Mouse (Mus musculus): Measurements from ENCODE around the gene Uggt1. TPM values are rescaled to one million over a fixed set of nuclear protein-coding genes. Genes with fewer than 3 reads are reported as not detected.

The Uggt1 gene
- polyA plus RNA-seq, 2 experiments from 2014 or later: 22.7 to 26.5 TPM

DNA sequence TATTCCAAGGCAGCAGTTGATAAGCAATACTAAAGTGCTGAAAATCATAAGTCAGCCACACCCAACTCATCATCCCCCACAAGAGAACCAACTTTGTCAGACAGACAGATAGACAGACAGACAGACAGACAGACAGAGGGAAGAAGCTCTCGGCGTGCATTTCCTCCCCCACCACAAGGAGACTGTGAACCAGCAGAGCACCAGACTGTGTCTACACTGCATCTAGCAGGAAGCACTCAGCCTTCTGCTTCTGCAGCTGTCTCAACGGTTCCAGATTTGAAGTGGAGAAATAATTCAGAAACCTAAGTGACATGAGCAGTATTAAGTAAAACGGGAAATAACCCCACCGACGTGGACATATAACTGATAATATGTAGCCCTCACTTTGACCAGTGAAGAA, 71.6 kb downstream of the Uggt1 start:
- ATAC-seq: no peak

DNA sequence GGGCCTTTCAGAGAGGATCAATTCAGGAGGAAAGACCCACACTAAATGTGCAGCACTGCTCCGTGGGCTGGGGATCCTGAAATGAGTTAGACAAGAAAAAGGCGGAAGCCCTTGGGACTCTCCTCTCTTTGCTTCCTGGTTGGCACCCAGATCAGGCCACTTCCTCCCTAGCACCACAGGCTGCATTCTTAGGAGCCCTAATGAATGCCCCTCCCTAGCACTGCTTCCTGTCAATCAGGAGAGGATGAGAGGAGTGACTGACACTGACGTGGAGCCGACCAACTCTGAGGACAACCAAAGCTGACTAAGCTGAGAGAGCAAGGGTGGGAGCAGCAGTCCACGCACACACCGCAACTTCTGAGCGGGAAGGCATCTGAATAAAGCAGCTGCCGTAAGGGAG, 81.8 kb downstream of the Uggt1 start:
- ATAC-seq: peak; percentile 60

DNA sequence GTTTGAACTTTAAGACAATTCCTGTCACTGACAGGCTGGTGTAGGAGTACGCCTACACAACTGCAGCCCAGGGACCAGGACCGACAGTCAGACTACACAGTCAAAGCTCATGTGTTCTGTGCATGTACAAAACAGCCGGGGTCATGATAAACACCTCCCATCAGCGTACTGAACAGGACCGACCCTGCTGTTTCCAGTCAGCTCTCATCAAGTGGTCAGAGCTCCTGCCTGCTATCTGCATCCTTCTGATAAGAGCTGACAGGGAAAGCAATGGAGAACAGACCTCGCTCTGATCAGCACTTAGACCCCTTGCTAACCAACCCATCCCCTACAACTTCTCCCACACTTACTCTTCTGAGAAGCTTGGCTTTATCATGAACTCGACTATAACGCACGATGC, 83.3 kb downstream of the Uggt1 start:
- ATAC-seq: no peak

DNA sequence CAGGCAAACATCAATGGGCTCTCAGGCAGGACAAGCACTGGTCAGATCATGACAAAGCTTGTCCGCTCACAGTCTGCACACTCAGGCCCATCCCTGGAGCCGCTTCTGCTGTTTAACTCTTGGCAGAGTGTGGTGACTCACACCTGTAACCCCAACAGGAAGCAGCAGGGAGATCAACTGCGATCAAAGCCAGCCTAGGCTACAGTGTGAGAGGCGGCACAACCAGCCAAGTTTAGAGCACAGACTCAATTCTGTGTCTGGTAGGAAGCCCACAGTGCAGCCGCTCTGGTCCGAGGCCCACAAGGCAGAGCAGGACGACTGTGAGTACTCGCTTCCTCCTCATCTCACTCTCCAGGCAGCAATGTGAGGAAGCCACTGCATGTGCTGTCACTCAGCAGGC, 84.3 kb downstream of the Uggt1 start:
- peak; percentile 93 for ATAC-seq

DNA sequence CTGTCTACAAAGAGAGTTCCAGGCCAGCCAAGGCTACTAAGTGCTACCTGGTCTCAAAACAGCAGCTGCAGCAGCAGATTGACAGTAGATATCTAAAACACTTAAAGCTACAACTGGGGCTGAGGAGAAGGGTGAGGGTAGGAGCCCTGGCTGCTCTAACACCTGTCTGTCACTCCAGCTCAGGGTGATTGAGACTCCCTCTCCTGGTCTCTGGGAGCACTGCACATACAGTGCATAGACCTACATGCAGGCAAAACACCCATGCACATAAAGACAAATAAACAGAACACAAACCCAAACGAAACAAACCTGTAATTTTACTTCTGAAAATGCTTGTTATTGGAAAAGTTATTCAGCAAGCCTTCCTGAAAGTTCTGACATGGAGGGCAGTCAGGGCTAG, 95.1 kb downstream of the Uggt1 start:
- peak; percentile 83 for ATAC-seq

DNA sequence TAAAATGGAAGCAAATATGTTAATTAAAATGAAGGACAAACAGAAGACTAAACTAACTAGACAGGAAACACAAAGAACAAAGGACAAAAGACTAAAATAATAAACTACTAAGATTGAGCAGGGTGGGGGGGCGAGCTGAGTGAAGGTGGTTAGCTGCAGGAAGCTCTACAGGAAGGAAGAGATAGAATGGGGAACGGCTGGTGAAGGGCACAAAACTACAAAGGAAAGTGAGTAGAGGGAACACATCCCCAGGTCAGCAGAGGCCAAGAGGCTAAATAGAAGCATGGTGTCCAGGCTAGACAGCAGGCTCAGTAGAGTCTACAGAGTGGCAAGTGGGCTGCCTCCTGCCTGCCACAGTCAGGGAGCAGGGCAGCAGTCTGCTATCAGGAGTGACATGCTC, 95.7 kb downstream of the Uggt1 start:
- peak; percentile 83 for ATAC-seq

DNA sequence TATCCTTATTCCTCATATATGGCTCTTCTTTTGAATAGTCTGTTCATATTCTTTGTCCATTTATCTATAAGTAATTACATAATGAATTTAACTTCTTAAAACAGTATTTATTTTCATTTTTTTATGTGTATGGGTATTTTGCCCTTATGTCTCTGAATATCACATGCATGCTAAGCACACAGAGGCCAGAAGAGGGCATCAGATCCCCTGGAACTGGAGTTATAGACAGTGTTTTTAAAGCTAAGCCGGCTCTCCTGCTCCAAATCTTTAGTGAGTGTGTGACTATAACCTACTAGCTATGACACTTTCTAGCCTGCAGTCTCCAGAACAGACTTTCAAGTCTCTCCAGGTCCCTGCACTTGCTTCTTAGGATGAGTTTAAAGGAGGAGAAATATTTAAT, 99.5 kb downstream of the Uggt1 start:
- peak; percentile 34 for ATAC-seq

DNA sequence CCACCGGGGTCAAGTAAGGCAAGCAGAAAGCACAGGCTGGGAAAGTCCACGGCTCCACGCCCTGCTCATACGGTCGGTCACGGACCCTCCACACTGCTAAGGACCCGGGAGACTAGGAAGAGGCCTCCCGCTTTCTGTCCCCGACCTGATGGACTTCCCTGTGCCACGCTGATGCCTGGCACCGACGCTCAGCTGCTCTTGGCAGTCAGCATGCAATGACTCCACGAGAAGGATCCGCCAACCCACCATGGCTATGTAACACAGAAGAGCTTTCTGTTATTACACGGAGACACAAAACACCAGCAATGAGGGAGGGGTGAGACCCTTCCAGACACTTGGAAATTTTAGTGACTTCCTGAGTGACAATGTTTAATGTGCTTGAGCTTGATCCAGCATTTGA, 104.2 kb downstream of the Uggt1 start:
- ATAC-seq: no peak

DNA sequence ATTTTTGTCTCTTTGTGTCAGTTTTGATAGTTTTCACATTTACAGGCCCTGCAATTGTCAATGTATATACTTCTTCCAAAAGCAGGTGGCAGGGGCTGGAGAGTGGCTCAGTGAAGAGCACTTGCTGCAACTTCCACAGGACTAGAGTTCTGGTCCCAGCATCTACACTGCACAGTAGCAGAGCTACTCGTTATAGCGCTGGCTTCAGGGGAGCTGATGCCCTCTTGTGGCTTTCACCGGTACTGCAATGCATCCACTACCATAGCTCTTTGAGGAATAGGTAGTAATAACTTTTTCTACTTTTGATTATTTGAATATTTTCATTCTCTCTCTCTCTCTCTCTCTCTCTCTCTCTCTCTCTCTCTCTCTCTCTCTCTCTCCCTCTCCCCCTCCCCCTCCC, 109.9 kb downstream of the Uggt1 start:
- ATAC-seq: peak; percentile 70

DNA sequence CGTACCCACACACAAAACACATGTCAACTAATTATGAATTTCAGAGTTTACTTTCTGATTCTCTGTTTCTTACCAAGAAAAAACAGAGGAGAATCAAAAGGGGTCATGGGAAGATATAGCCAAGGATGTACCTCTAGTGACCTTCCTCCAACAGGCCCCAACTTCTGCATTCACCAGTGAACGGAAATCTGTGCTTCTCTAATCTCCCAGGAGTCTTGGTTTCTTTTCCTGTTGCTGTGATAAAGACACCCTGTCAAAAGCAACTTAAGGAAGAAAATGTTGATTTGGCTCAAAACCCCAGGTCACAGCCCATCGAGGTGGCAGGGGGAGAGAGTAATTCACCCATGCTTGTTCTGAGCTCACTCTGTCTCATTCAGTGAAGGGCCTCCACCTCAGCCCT, 110.9 kb downstream of the Uggt1 start:
- ATAC-seq: no peak

DNA sequence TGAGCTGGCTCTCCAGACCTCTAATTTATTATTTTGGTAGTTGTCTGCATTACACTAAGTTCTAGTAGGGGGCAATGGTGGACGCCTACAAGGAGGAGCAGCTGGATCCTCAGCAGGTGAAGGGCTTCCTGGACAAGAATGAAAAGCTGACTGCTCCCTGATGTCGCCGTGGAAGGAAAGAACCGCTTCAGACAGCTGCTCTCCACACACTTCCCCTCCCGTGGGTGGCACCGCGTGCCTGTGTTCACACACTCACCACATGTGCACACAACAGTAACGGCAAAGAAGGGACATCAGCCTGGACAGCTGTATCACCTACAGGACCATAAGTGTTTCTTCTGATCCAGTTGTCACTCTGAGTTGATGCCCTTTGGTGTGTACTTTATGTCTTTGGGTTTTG, 111.5 kb downstream of the Uggt1 start:
- no peak for ATAC-seq

DNA sequence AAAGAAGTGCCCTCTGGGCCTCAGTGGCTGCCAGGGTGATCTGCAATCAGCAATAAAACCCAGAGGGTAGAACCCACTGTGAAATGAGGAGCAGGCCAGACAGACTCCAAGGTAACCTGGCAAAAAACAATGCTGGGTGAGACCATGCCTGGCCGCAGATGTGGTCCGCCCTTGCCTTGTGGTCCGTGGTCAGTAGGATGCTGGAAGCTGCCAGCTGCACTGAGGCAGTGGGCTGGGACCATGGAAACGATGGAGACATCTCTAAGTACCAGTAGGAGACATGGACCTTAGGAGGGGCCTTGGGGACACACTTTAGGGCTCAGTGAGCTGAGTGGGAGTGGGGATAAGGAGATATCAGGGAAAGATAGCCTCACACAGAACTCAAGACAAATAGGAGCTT, 112.3 kb downstream of the Uggt1 start:
- ATAC-seq: no peak

DNA sequence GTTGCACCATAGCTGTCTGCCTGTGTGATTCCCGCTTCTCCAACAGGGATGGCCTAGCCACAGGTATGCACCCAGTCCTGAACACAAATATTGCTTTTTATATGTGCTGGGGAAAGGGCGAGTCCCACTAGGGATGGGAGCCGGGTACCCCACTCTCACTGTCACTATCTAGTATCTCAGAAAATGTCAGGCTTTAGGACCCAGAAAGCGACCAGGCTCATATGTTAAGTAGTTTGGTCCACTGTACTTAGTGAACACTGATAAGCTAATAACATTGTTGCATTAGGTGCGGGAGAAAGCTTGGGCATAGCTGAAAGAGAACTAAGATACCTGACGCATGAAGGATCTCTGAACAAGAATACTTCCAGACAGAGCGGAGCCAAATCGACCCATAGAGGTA, 112.8 kb downstream of the Uggt1 start:
- ATAC-seq: no peak

DNA sequence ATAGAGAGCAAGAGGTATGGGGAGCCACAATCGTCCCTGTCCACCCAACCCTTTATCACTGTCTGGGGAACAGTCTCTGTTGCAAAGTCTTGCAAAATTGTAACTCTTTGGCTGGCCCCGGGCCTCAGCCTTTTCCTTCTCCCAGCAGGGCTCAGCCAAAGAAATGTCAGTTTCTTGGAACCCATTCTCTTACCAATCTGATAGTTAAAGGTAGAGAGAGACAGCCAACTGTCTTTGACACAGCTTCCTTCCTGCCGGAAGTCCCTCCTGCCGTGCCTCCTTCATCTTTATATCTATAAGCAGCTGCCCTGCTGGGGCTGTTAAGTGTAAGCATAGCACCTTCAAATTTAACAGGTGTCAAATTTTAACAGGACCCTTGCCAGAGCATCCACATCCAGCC, 113.4 kb downstream of the Uggt1 start:
- peak; percentile 85 for ATAC-seq

DNA sequence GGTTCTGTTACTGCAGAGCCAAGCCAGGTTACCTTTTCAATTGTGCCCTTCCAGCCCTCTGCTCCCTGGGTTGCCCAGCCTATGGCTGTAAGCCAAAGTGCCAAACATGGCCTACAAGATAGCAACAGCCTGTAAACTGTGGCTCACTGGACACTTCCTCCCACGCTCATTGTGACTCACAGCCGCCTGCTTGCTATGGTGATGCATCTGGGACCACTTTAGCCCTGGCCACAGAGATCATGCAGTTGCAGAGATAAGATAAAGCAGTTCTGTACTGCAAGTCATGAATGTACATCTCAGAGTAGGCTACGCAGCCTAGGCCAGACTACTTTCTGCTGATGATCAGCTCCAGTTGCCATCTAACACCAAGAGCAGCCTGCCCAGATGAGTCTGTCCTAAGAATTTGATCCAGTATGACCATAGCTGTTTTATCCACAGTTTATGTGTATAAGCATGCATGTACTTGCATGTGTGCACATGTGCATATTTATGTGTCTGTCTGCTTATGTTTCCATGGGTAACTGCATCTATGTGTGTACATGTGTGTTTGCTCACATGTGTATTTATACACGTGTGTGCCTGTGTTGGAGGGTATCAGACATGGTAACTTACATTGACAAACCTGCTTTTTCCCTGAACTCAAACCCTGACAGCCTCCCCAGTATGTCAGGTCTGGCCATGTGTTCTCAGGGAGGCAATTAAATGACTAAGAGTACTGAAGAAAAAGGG, 114.0 kb downstream of the Uggt1 start:
- no peak for ATAC-seq

DNA sequence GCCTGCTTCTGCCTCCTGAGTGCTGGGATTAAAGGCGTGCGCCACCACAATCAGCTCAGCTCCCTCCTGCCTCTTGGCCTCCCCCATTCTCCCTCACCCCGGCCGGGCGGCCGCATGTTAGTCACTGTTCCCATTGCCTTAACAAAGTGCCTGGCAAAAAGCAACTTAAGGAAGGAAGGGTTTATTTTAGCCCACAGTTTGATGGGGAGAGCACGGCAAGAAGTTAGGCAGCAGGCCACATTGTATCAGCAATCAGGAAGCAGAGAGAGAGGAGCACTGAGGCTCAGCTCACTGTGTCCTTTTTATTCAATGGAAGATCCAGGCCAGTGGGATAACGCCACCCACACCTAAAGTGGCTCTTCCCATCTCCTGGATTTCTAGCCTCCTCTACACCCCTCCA, 114.6 kb downstream of the Uggt1 start:
- ATAC-seq: no peak

DNA sequence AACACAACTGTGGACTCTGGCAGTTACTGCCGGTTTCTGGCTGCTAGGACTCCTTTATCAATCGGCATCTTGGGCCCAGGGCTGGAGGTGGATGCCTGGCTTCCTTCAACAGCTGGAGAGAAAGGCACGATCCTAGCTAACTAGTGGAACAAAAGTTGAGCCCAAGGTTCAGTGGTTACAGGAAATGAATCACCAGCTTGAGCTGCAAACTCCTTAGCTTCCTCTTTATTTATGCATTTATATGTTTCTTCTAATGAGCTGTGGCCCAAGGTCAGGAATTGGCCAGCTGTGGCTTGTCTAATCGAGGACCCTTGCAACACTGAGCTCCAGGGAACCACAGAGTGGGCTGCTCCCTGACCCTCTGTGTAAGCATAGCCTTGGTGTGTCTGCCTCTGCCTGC, 115.4 kb downstream of the Uggt1 start:
- no peak for ATAC-seq

DNA sequence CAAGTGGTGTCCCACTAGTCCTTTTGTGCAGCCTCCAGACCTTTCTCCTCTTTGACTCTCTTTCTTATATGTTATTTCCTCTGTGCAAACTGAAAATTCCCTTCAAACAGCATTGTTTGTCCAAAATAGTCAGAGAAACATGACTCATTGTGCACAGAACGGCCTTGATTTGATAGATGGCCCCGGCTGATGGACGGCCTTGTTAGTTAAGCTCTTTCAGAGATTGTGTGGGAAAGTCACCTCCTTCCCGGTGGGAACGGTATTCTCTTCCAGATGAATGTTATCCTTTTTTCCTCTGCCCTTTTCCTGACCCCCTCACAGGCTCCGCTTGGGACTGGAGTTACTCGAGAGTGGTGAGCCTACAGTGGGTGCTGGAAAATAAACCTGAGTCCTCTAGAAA, 119.4 kb downstream of the Uggt1 start:
- no peak for ATAC-seq

DNA sequence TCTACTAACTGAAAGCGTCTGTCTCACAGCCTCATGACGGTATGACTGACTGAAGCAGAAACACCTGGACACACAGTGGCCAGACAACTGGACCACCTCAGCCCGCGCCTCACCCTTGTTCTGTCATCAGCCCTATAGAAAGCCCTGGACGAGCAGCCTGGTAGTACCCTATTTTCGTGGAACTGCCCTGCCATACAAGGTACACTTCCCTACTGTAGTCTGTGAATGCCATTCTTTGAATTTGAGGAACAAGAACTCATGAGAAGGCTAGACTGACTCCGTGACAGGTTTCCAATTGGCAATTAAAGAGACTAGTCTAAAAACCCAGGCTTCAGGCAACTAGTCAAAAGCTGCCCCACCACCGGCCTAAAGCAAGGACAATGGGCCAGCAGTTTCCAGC, 123.3 kb downstream of the Uggt1 start:
- ATAC-seq: no peak

DNA sequence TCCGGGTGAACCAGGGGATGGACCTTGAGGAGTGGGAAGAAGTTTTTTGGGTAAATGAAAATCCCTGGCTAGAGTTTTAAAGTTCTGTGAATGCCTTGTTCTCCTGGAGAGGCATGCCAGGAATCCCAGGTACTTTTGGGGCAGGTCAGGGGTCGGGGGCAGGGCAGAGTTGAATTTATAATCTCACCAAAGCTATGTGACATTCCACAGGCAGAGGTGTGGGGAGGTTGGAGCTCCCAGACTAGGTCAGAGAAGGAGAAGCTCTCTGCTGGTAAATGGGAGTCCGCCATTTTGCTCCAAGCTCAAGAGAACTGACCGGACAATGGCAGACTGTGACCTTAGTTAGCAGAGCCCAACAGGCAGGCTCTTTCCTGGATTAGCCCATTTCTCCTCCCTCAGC, 125.1 kb downstream of the Uggt1 start:
- no peak for ATAC-seq

DNA sequence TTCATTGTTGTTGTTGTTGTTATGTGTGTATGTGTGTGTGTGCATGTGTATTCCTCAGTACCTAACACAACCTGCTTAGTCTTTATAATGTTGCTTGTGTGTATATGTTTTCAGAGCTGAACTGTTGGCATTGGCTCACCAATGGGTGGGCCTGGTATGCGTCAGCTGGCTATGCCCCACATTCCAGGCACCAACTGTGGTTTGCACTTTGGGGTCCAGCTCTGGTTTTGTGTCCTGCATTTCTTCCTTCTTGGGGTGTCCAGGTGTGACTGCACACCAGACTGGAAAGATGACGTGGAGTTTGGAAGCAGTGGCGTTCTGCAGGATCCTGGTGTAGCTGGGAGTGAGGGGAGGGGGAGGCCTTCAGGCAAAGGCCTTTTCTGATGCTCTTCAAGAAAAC, 125.6 kb downstream of the Uggt1 start:
- ATAC-seq: no peak

DNA sequence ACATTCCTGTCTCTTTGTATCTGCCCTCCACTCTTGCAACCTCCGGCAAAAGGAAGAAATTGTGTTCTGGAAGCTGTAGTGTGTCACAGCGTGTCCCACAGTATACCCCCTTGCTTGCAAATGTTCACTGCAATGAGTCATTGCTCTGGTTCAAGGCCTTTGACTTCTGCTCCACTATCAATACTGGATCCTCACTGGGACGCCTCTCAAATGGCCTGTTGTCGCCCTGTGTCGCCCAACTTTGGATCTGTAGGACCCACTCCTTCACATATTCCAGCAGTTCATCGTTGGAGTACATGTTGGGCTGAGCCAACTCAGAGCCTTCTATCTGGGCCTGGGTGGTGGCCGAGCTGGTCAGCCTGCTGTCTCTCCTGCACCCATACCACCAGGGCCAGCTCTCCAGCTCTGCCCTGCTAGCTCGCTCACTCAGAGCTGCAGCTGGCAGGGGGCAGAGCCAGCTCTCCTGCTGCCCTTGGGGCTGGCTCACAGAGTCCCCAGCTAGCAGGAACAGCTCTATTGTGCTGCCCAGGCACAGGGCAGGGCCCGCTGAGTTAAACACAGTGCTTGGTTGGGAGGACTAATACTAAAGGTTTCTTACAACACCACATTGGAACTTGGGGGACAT, 126.3 kb downstream of the Uggt1 start:
- ATAC-seq: no peak

DNA sequence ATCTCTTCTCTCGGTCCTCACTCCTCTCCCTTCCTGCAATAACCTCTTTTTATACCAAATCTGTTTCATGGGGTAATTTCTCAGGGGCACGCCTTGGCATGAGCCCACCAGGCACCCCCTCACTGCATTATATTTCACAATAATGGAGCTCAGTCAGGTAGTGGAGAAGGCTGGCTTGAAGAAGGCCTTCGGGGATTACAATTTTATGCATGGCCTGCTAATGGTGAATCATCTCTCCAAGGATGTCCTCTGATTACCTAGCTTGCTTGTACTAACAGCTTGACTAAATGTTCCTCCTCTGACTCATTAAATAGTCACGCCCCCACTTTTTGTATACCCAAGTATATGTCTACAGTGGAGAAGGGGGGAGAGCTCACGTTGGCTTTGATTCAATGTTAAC, 128.0 kb downstream of the Uggt1 start:
- ATAC-seq: no peak

DNA sequence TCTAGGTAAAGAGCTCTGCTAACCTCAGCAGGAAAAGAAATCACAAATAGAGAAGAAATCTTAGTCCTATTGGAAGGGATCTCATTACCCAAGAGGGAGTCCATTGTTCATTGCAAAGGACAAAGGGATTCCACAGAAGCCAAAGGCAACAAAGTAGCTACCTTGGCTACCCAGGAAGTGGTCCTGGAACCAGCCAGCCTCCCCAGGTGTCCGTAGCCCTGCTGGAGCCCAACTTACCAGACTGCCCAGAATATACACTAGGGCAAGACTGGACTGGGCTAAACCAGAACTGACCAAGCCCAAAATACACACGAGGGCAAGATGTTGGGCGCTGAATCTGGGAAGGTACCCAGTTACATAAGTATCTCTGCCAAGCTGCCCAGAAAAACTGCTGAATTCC, 129.7 kb downstream of the Uggt1 start:
- no peak for ATAC-seq

DNA sequence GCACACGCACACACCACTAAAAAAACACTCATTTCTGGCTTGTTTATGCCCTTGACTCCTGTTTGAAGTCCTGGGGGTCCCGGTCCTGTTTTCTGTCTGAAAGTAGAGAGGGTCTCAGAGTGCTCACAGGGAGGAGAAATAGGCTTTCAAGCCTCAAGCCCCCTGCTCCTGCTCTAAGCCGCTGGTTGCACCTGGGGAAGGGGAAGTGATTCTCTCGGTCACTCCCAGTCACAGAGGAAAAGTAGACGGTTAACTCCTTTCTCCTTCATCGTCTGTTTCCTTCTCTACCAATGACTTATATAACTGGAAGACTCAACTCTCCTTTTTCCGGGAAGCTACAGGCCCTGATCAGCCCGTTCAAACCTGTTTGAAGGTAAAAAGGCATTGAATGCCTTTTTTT, 130.8 kb downstream of the Uggt1 start:
- no peak for ATAC-seq

Measured in CD4-positive, CD25-positive, alpha-beta regulatory T cell, adult 4 months (primary cell).